Mouse (Mus musculus): ENCODE results near the gene Rassf2.

Rassf2 gene

GRCm38 (mm10) chr2:132029646-132030417, at the start of gene Rassf2:
Gene Rassf2 (minus strand): TSS chr2:132030258.
- peak; percentile 75 to 77 for DNase-seq

- no peak for DNase-seq
Measured at GRCm38 (mm10) chr2:132079139-132079538, 49.1 kb upstream of the Rassf2 start.

DNA sequence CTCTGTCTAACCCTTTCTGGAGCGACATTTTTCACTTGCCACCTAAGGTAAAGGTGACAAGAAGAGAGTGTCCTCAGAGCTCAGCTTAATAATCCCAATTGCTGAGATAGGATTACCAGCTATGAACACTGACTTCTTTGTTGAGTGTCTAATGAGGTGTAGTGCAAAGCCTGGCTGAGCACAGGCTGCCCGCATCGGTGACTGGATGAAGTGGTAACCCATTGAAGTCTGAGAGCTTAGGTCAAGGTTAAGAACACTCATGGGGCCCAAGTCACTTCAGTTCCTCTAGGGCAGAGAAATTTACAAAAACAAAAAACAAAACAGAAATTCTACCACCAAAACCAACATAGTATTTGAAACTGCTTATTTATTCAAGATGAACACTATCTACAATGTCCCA, 43.0 kb upstream of the Rassf2 start:
- DNase-seq, result no peak

DNA sequence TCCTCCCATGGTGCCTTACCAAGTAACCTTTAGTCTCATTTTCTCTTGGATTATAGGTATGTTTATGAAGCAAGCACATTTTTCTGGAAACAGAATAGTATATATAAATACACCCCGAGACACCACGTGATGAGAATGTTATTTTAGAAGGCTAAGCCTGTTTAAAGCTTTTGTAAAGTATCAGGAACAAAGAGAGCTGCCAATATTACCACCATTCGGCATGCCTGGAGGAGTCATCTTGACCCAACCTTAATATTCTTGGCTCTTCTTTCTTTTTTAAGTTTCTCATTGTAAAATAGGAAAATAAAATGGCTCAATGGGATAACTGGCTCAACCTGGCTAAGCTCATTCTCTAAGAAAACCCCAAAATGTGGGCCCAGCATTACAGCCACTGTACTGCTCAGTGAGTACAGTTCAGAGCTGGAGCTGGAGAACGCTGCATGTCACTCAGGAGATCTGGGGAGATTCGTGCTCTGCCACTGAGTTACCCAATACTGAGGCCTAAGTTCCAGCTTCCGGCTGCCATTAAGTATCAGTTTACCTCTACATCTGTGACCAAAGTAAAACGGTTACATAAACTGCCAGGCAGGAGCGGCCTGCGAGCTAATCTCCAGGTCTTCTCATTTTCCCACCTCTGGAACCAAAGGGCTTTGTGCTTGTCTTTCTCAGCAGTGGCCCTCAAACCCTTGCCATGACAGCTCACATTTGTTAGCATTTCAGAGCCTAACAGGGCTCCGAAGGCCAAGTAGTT, 40.1 kb upstream of the Rassf2 start:
- no peak for DNase-seq

DNA sequence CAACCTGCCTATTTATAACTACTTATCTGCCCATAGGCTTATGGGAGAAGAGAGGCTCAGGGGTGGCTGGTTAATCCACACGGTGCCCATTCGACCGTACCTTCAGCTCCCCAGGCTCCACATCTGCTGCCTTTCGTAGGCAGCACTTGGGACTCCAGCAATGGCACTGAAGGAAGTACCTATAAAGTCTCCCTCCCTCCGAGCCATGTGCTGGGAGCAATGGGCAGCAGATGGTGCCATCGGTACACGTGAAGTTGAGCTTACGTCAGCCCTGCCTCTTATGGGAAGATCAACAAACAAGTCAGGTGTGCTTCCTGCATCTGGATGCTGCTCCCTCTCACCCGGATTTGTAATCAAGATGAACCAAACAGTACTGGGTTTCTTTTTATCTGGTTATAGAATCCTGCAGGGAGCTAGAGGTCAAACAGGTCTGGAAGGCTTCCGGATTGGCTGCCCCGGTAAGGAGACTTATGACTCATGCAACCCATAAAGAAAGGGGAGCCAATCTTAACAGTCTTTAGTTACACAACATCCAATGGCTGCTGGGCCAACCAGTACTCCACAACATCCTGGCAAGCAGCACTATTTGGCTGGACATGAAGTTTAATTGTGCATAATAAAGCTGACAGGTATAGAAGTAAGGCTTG, 34.2 kb upstream of the Rassf2 start:
- DNase-seq, result no peak

- no peak for DNase-seq
Measured at GRCm38 (mm10) chr2:132063776-132064175, 33.7 kb upstream of the Rassf2 start.

GRCm38 (mm10) chr2:132061884-132062283, 31.8 kb upstream of the Rassf2 start:
- DNase-seq, result no peak

DNA sequence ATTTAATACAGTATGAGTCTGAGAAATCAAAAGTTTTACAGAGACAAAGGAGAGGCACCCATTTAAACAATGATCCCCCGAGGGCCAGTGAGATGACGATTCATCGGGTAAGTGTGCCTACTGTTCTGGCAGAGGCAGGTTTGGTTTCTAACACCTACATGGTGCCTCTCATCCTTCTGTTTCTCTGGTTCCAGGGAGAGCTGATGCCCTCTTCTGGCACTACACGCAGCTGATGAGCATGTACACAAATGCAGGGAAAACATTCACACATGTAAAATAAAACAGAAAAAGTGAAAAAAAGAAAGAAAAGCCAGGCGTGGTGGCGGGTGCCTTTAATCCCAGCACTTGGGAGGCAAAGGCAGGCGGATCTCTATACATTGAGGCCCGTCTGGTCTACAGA, 29.9 kb upstream of the Rassf2 start:
- DNase-seq, result no peak

DNA sequence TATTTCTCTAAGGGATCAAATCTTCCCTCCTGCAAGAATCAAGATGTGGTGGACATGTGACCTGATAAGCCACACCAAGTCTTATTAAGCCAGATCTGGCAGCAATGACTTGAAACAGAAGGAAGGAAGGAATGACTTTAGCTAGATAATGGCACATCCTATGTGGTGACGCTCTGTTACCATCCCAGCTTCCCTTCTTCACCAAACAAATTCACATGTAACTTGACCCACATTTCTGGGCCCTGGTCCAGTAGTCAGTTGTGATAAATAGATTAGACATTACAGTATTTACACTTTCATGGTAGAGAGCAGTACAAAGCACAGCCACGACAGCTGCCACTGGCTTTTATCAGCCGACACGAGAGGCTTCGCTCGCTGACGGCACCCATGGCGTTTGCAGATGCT, 25.3 kb upstream of the Rassf2 start:
- DNase-seq, result no peak

DNA sequence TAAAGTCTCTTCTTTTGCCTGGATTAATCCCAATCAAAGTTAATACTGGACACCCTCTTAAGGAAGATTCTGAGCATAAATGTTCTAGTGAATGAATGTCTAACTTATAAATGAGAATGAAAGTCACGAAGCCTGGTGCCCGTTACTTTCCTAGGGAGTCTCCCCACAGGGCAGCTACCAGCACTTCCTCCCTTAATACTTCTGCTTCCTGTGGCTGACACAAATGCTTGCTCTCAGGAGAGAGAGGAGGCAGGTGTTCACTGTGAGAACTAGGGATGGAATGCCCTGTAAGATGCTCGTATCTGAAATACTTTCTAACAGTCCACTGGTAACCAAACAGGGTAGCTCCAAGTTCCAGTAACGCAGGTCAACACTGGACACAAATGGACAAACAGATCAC, 23.8 kb upstream of the Rassf2 start:
- DNase-seq, result no peak

GRCm38 (mm10) chr2:132051798-132052197, 21.7 kb upstream of the Rassf2 start:
- no peak for DNase-seq

- no peak for DNase-seq
Measured at GRCm38 (mm10) chr2:132049921-132050320, 19.9 kb upstream of the Rassf2 start.

DNA sequence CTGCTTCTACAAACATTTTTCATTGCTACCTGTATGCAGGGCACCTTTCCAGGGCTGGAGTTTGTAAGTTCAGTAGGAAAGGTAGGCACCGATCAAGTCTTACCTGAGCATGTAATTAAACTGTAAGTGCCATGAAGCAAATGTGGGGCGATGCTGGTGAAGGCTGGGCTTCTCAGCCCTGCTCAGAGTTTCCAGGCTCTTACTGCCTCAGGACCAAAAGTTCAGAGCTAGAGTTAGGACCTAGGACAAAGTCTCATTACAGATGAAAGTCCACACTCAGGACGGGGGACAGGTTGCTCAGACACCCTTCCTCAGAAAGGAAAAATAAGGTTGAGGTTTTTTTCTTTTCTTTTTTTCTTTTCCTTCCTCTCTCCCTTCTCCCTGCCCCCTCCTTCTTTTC, 19.4 kb upstream of the Rassf2 start:
- no peak for DNase-seq

GRCm38 (mm10) chr2:132048143-132048772, 18.2 kb upstream of the Rassf2 start:
- DNase-seq, result no peak

GRCm38 (mm10) chr2:132047364-132047763, 17.3 kb upstream of the Rassf2 start:
- DNase-seq, result no peak

DNA sequence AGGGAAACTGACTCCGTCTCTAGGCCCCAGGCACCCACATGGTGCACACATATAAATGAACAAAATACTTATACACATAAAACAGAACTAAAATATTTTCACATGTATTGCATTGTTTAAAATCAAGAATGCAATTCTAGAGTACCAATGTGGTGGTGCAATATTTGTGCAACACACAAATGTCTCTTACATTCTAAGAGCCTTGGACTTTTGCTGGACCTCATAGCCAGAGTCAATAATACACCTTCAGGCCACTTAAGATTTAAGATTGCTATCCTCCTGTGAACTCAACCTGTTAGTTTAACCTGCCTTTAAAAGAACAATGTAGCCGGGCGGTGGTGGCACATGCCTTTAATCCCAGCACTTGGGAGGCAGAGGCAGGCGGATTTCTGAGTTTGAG, 16.6 kb upstream of the Rassf2 start:
- DNase-seq, result no peak

- no peak for DNase-seq
Measured at GRCm38 (mm10) chr2:132044320-132045274, 14.5 kb upstream of the Rassf2 start.

- peak; percentile 77 to 90 for DNase-seq
Measured at GRCm38 (mm10) chr2:132043101-132043621, 13.1 kb upstream of the Rassf2 start.

DNA sequence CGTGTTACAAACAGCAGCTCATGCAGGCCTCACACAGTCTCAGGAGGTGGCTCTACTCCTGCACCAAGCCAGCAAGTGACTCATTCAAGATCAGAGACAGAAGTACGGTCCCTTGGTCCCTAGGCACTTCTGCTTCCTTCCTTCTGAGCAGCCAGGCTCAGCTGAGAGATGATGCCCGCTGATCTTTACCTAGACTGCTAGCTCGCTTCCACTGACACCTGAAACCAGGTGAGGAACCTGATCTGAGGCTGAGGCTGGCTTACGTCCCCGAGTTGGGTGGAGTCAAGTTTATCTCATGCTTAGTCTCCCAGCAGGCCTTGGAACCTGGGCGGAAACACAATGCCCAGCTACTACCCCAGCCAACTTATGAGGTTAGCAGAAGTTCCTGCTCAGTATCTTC, 9.8 kb upstream of the Rassf2 start:
- DNase-seq, result no peak

- no peak for DNase-seq
Measured at GRCm38 (mm10) chr2:132036326-132036725, 6.3 kb upstream of the Rassf2 start.

GRCm38 (mm10) chr2:132035470-132035835, 5.4 kb upstream of the Rassf2 start:
- no peak for DNase-seq
